Mouse (Mus musculus): ENCODE data around the gene Ercc2. TPM values are rescaled to one million over a fixed set of nuclear protein-coding genes. Genes with fewer than 3 reads are reported as not detected.

Ercc2 gene
- total RNA-seq, 1 experiment from 2014 or later, result 28.2 TPM

DNA sequence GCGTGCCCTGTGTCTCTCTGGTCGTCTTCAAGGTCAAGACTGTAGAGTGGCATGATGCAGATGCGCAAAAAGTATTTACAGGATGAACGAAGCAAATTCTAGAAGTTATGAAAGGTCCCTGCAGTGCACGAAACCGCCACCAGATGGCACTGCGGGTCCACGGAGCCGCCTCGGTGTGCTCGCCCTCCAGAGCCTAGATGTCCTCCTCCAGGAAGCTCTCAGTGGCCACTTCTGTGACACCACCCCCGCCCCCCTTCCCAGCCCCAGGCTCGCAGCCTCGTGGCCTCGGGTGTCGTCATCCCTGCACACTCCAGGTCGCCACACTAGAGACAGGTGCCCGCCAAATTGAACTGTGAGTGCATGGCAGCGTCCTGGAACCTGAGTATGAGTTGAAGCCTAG, 23.6 kb downstream of the Ercc2 start:
- peak; percentile 88 for DNase-seq

DNA sequence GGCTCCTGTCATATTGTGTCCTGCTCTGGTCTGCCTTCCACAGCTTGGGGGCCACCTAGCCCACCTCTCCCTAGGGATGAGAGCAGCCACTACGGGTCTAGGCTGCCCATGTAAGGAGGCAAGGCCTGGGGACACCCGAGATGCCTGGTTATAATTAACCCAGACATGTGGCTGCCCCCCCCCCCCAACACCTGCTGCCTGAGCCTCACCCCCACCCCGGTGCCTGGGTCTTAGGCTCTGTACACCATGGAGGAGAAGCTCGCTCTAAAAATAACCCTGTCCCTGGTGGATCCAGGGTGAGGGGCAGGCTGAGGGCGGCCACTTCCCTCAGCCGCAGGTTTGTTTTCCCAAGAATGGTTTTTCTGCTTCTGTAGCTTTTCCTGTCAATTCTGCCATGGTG, 27.9 kb downstream of the Ercc2 start:
- DNase-seq, result no peak

DNA sequence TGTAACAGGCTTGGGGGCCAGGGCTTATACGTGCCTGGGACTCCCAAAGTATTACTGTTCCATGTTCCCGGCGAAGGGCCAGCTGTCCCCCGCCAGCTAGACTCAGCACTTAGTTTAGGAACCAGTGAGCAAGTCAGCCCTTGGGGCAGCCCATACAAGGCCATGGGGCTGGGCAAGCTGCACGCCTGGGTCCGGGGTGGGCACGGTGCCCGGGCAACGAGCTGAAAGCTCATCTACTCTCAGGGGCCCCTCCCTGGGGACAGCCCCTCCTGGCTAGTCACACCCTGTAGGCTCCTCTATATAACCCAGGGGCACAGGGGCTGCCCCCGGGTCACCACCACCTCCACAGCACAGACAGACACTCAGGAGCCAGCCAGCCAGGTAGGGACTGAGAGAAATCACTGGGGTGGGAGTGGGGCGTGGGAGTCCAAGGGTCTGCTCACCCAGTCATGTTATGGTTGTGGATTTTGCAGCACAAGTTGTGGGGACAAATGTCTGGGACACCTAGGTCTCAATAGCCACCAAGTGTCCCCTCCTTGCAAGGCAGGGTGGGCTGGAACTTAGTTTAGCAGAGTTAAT, 29.0 kb downstream of the Ercc2 start:
- peak; percentile 86 for DNase-seq

DNA sequence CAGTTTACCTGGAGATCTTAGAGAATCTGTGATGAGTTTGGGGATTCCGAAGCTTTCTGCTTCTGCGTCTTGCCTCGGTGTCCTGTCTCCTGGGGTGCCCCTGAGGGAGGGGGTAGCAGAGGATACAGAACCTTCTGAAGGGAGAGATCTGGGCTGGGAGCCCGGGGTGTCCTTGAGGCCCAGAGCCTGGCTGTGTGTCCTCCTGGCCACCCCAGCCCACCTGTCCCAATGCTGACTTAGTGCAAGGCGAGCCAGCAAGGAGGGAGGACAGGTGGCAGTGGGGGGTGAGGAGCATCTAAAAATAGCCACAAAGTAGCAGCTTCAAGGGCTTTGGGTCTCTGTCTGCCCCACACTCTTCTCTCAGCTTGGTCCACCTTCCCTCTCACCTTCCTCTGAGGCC, 30.0 kb downstream of the Ercc2 start:
- peak; percentile 32 for DNase-seq

DNA sequence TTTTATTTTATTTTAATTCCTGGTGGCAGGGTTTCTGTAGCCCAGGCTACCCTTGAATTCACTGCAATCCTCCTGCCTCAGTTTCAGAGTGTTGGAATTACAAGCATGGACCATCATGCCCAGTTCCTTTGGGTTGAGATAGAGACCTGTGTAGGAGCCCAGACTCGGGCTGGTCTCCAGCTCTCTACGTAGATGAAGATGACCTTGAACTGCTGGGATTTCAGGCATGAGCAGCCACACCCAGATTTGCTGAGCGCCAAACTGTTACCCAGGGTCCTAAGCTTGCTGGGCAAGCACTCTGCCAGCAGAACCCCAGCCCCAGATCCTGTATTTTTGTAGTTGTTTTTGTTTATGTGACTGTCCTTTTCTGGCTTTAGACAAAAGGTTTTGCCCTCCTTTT, 31.7 kb downstream of the Ercc2 start:
- no peak for DNase-seq

GRCm38 (mm10) chr7:19416590-19416989, 34.8 kb downstream of the Ercc2 start:
- DNase-seq, result no peak

DNA sequence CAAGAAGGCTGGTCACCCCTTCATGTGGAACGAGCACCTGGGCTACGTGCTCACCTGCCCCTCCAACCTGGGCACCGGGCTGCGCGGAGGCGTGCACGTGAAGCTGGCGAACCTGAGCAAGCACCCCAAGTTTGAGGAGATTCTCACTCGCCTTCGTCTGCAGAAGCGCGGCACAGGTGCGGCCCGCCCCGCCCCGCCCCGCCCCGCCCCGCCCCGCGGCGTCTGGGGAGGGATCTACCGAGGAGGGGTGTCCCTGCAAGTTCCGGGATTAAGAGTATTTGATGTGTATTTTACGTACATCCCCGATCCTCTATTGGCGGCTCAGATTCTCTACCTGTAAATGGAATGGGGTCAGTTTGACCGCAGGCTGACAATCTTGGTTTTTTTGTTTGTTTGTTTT, 38.3 kb downstream of the Ercc2 start:
- DNase-seq, result no peak

DNA sequence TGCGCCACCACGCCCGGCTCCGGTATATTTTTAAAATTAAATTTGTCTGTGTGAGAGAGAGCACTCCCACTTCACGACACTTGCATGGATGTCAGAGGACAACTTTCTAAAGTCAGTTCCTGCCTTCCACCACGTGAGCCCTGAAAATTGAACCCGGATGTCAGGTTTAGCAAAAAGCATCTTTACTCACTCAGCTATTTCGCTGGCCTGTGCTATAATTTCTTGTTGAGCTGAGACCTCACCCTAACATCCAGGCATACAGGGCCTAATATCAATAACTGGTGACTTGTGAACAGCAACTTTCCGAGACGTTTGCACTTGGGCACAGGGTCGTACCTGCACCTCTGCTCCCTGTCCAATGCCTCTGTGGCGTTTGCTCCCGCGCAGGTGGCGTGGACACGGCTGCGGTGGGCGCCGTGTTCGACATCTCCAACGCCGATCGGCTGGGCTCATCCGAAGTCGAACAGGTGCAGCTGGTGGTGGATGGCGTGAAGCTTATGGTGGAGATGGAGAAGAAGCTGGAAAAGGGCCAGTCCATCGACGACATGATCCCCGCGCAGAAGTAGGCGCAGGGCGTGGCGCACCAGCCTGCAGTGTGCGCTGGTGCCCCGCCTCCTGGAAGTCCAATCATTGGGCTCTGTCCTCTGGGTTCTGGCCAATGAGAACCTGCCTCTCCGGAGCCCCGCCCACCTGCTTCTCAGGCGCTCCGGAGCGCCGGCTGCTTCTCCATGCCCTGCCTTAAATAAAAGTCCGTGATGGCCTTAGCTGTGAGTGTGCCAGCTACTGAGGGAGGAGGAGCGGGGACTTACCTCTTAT, 39.2 kb downstream of the Ercc2 start:
- DNase-seq, result peak; percentile 95

GRCm38 (mm10) chr7:19423083-19423482, 41.3 kb downstream of the Ercc2 start:
- DNase-seq, result no peak

GRCm38 (mm10) chr7:19424051-19424450, 42.2 kb downstream of the Ercc2 start:
- no peak for DNase-seq

DNA sequence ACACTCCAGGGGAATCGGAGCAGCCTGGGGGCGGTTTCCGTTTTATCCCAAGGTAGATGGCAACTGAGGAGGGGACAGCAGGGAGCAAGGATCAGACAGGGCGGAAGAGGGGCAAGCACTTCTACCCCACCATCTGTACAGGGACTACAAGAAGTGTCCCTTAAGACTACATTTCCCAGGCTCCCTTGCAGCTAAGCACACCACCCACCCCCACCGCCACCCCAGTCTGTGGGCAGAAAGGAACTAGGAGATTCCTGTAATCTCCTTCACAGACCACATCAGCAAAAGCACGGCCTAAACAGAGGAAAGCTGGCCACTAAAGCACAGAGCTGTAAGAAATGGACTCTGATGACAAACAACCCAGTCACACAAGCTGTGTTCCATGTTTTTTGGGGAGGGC, 44.5 kb downstream of the Ercc2 start:
- DNase-seq, result no peak

DNA sequence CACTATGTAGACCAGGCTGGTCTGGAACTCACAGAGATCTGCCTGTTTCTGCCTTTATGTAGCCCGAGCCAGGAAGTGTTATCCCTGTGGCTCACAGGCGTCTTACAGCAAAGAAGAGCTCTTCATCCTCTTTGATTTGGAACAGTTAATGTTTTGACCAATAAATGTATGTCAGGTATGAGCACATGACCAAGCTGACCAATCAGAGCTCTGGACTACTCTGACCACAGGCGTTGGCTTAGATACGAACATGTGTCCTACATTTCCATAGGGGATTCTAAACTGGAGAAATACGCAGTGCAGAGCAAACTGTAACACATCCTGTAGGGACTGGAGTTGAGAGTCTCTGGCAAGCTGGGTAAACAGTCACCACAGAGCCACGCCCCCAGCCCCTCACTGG, 45.1 kb downstream of the Ercc2 start:
- no peak for DNase-seq

GRCm38 (mm10) chr7:19427999-19428650, 46.3 kb downstream of the Ercc2 start:
- no peak for DNase-seq

- DNase-seq, result no peak
Measured at GRCm38 (mm10) chr7:19429726-19430125, 47.9 kb downstream of the Ercc2 start.

DNA sequence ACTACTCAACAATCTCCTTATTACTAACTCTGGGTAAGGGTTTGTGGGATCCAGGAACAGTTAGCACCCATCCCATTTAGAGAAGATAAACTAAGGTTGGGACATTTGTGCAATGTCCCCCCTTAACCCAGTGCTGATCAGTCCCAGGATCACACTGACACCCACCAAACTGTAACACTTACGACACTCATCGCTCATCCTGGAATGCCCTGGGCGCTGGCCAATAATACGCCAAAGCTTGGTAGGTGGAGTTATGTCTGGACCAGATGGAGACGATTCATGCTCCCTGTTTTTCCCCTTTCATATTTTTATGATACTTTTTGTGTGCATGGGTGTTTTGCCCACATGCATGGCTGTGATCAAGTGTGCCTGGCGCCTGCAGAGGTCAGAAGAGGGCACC, 48.6 kb downstream of the Ercc2 start:
- no peak for DNase-seq

DNA sequence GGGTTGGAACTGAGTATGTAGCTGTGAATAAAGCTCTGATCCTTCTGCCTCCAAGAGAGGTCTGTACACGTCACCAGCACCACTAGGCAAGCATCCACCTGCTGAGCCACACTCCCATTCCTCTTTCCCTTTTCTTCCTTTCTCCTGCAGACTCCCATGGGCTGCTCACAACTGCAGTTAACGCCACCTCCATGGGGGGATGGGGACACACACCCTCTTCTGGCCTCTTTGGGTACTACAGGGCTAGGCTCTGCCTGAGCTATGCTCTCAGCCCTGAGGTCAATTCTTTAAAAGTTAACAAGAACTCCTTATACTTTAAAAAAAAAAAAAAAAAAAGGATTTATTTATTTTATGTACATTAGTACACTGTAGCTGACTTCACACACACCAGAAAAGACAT, 50.7 kb downstream of the Ercc2 start:
- no peak for DNase-seq

- no peak for DNase-seq
Measured at GRCm38 (mm10) chr7:19436276-19436675, 54.5 kb downstream of the Ercc2 start.

DNA sequence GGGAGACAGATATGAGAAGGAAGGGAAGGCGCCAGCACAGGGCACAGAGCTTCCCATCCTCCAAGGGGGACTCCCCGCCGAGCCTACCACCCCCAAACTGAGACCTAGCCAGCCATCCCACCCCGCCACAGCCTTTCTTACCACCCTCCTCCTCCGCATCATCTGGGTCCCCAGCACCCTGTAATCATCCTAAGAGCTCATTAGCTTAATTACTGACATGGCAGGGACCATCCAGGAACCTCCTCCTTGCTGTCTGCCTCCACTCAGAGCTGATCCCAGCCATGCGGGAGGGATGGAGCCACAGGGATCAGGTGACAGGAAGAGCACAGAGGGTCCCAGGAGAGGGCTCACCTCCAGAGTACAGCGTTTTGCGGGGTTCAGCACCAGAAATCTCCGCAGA, 55.2 kb downstream of the Ercc2 start:
- no peak for DNase-seq

DNA sequence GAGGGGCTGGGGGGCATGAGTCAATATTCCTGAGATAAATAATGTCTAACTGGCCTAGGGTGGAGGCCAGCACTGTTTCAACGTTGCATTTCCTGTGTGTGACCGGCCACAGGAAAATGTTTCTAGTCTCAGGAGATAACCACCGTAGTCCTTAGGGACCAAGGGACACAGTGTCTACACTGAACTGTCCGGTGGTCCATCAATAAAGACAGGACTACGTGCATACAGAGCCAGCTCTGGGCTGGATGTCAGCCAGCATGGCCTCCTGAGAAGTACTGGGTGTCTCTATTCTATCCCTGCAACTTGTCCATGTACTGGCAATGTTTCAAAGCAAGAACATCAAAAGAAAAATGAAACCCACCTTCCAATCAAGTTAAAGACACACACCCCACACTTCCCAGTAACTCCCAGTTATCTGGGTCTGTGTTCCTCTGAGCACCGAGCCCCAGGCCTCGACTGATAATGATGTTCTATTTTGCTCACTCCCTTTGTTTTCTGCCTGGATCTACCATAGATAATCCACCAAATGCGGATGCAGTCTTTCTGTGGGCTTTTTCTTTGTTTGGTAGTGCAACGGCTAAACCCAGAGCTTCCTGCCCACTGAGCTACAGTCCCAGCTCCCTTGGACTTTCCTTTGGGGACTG, 59.8 kb downstream of the Ercc2 start:
- DNase-seq, result peak; percentile 37

- DNase-seq, result peak; percentile 91
Measured at GRCm38 (mm10) chr7:19443344-19443743, 61.5 kb downstream of the Ercc2 start.

DNA sequence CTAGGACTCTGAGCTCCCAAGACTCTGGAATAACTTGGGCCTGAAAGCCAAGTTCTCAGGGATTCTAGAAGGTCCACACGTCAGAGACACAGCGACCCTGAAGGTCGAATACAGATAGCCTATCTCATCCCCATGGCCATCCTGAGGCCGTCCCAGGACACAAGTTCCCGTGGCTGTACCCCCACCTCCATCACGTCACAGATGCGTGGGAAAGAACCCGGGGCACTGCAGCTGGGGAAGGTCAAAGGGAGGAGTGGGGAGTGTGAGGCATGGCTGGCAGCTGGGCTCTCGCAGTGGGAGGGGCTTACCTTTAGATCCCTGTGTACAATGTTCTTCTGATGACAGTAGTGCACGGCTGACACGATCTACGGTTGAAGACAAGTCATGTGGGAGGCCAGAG, 63.0 kb downstream of the Ercc2 start:
- peak; percentile 76 for DNase-seq
